In the genomic region with DNA sequence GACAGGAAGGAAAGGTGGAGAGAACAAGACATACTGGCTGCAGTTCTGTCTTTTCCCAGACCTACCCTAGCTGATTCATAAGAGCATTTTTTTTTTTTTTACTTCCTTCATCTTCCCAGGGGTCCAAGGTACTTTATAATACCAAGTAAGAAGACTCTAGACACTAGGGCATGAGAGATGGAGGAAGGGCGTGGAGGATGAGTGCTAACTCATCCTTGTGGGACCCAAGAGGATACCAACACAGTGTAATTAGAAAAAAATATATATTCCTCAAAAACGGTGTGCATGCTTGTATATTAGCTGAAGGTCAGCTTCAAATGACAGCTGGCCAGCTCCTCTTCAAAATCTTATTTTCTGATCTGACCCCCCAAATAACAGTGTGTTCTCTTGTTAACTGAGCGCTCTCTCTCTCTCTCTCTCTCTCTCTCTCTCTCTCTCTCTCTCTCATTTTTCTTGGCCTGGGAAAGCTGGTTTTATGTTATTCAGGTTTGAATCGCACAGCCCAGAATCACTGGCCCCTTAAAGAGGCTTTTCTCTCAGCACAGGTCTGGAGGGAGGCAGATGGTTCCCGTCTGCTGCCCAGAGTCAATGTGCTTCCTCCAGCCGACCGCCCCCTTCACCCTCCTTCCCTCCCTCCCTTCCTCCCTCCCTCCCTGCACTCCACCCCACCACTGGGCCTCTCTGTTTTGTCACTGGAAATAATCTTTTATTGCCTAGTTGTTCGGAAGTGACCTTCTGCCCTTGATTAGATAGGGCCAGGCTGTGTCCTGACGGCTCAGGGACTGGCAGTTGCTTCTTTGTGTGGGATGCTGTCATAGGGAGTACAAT, we compare ENCODE assay signal across 8 mouse cellular contexts. TPM values are rescaled to one million over a fixed set of nuclear protein-coding genes. Genes with fewer than 3 reads are reported as not detected.
DNase-seq lines count a peak whose midpoint lies in the region; ATAC-seq and TF ChIP-seq lines count a peak whose summit lies in the region.

No protein-coding gene starts in this region.

- H3K27ac ChIP-seq in lung, embryonic 16.5 days (ENCODE audit: low read length) = no peak overlapping the region
- no peak overlapping the region for H3K27ac ChIP-seq in intestine, postnatal 0 days (ENCODE audit: low read depth, low read length)

- no peak for DNase-seq in lung, postnatal 25 days (ENCODE audit: low spot score)
- peak; percentile 78 for DNase-seq in yolk sac, embryonic 10.5 days (ENCODE audit: low spot score)
- no peak for DNase-seq in right cerebral cortex, postnatal 14 days
- DNase-seq in thymus, postnatal 10 days (ENCODE audit: low spot score in 2 of 2) = no peak

- no peak for TF ChIP-seq CTCF in intestine, postnatal 0 days (IDR thresholded peaks at IDR 0.05; ENCODE audit: low read depth)

- H3K4me2 ChIP-seq in lung, embryonic 16.5 days (ENCODE audit: low read depth, low read length) = no peak overlapping the region
- H3K4me2 ChIP-seq in intestine, postnatal 0 days (replicated peaks; ENCODE audit: low read depth) = peak overlapping the region; percentile 27; the same call in 1 of the 2 replicates

- peak; percentile 89 for ATAC-seq in lung, embryonic 16.5 days (ENCODE audit: low read depth)
- ATAC-seq in granulocyte monocyte progenitor cell, adult 5-6 weeks (replicated peaks; ENCODE audit: poor library complexity, severe bottlenecking) = peak; percentile 90
- ATAC-seq in intestine, postnatal 0 days = peak; percentile 89
- ATAC-seq in megakaryocyte, adult 5-6 weeks (ENCODE audit: poor library complexity, severe bottlenecking) = peak; percentile 38; the same call in 1 of the 2 replicates

- WGBS in lung, embryonic 16.5 days = 21% methylated on average over 9 of the region's 9 CpGs
- 13% methylated on average over 9 of the region's 9 CpGs for WGBS in intestine, postnatal 0 days

- H3K27me3 ChIP-seq in lung, embryonic 16.5 days (ENCODE audit: control insufficient read depth, insufficient read depth, low read depth, low read length) = no peaks in the 10 kb centered on the region
- 0 out of 2 replicates have a peak, but pooled peaks cover 7% of the 10 kb centered on the region for H3K27me3 ChIP-seq in intestine, postnatal 0 days (replicated peaks; ENCODE audit: control insufficient read depth, insufficient read depth, low read length)

- 0 out of 2 replicates have a peak, but pooled peaks cover 3% of the 10 kb centered on the region for H3K36me3 ChIP-seq in lung, embryonic 16.5 days (ENCODE audit: control insufficient read depth, insufficient read depth, low read length)
- no peaks in the 10 kb centered on the region for H3K36me3 ChIP-seq in intestine, postnatal 0 days (ENCODE audit: control insufficient read depth, insufficient read depth)

- H3K9me3 ChIP-seq in lung, embryonic 16.5 days (ENCODE audit: control insufficient read depth, low read length) = peaks cover 16% of the 10 kb centered on the region
- no peaks in the 10 kb centered on the region for H3K9me3 ChIP-seq in intestine, postnatal 0 days (ENCODE audit: control insufficient read depth)

- H3K9ac ChIP-seq in lung, embryonic 16.5 days (ENCODE audit: low read length) = no peak overlapping the region
- H3K9ac ChIP-seq in intestine, postnatal 0 days (ENCODE audit: low read depth, low read length) = no peak overlapping the region

- peaks cover 15% of the 10 kb centered on the region for H3K4me1 ChIP-seq in lung, embryonic 16.5 days (replicated peaks; ENCODE audit: control insufficient read depth, insufficient read depth, low read length)
- peaks cover 6% of the 10 kb centered on the region; the same call in 1 of the 2 replicates for H3K4me1 ChIP-seq in intestine, postnatal 0 days (replicated peaks; ENCODE audit: control insufficient read depth, insufficient read depth, low read length)

- H3K4me3 ChIP-seq in lung, embryonic 16.5 days (ENCODE audit: low read length) = no peak overlapping the region
- no peak overlapping the region for H3K4me3 ChIP-seq in intestine, postnatal 0 days (ENCODE audit: low read depth, low read length)

RNA-seq across cellular contexts. Expression of a gene that starts 26.8 kb away (rescaled TPM):
- 17.9 and 18.9 TPM in 2 replicates for polyA plus RNA-seq in lung, embryonic 16.5 days (2015; fragmentation: Nextera tagmentation; extraction: Ambion mirVana)
- total RNA-seq in granulocyte monocyte progenitor cell, adult 5-6 weeks (2014; fragmentation: Nextera tagmentation) = 2.1 and 3.7 TPM in 2 replicates
- total RNA-seq in granulocyte monocyte progenitor cell, adult 5-6 weeks (2017) = 2.6 and 3.1 TPM in 2 replicates
- polyA plus RNA-seq in intestine, postnatal 0 days (2015; fragmentation: Nextera tagmentation; extraction: Ambion mirVana) = 7.9 and 9.2 TPM in 2 replicates
- 0.50 and 1.2 TPM in 2 replicates for total RNA-seq in megakaryocyte, adult 5-6 weeks (2015)
- total RNA-seq in megakaryocyte, adult 5-6 weeks (2017) = 0.16 TPM in 1 of 2 replicates, not detected in the other

RNA-seq across cellular contexts. Expression of a gene that starts 57.8 kb away (rescaled TPM):
- 6.0 and 8.0 TPM in 2 replicates for polyA plus RNA-seq in lung, embryonic 16.5 days (2015; fragmentation: Nextera tagmentation; extraction: Ambion mirVana)
- total RNA-seq in granulocyte monocyte progenitor cell, adult 5-6 weeks (2014; fragmentation: Nextera tagmentation) = not detected in 2 replicates
- 14.9 and 28.1 TPM in 2 replicates for total RNA-seq in granulocyte monocyte progenitor cell, adult 5-6 weeks (2017)
- polyA plus RNA-seq in intestine, postnatal 0 days (2015; fragmentation: Nextera tagmentation; extraction: Ambion mirVana) = 4.5 and 5.7 TPM in 2 replicates
- 0.13 TPM in 1 of 2 replicates, not detected in the other for total RNA-seq in megakaryocyte, adult 5-6 weeks (2015)
- 12.9 and 15.8 TPM in 2 replicates for total RNA-seq in megakaryocyte, adult 5-6 weeks (2017)

Comparison
In these comparisons a context has a peak if more than half of its experiments do, and no peak if none do; other contexts are left out.
1. ATAC-seq: peak in every context shown above with its lines; median percentile 90 in granulocyte monocyte progenitor cell, adult 5-6 weeks; 89 in lung, embryonic 16.5 days; 89 in intestine, postnatal 0 days; 38 in megakaryocyte, adult 5-6 weeks.